26 mouse cellular contexts compared by ENCODE assay signal in genomic region chr7:127798591-127798990, GRCm38 (mm10). TPM values are rescaled to one million over a fixed set of nuclear protein-coding genes. Genes with fewer than 3 reads are reported as not detected.
DNase-seq lines count a peak whose midpoint lies in the region; ATAC-seq and TF ChIP-seq lines count a peak whose summit lies in the region.
"Had no signal": no experiment of that assay in that cellular context is flagged by ENCODE, and none has a peak within 500 bp of the region (broad histone marks: within the 10 kb centered on the region; RNA-seq: fewer than 3 reads in every experiment).

No protein-coding gene starts in this region.

- no peak for ATAC-seq in megakaryocyte, adult 5-6 weeks (ENCODE audit: poor library complexity, severe bottlenecking)
- ATAC-seq: forebrain, embryonic 14.5 days; intestine, embryonic 15.5 days; liver, embryonic 12.5 days; midbrain, embryonic 16.5 days had no signal

- WGBS in cerebellum, adult 2 months = 12% methylated on average over 4 of the region's 4 CpGs

- peaks cover 66% of the 10 kb centered on the region for H3K4me1 ChIP-seq in cerebellum, adult 2 months (ENCODE audit: control insufficient read depth, insufficient read depth, low read length)

- no peak overlapping the region for H3K4me3 ChIP-seq in gastrocnemius, adult 2 months
- no peak overlapping the region for H3K4me3 ChIP-seq in cerebellum, adult 2 months (replicated peaks; ENCODE audit: insufficient read depth, low read depth, low read length)
- H3K4me3 ChIP-seq: embryonic facial prominence, embryonic 15.5 days; intestine, embryonic 15.5 days; limb, embryonic 13.5 days; liver, embryonic 12.5 days; stomach, embryonic 15.5 days had no signal

- no peak overlapping the region for H3K27ac ChIP-seq in gastrocnemius, adult 2 months
- peak overlapping the region; percentile 88 for H3K27ac ChIP-seq in cerebellum, adult 2 months (ENCODE audit: insufficient read depth, low read length)
- H3K27ac ChIP-seq: embryonic facial prominence, embryonic 15.5 days; hindbrain, embryonic 14.5 days; intestine, embryonic 15.5 days; limb, embryonic 13.5 days; liver, embryonic 12.5 days; stomach, embryonic 15.5 days had no signal

- H3K27me3 ChIP-seq in cerebellum, adult 2 months (ENCODE audit: control insufficient read depth, insufficient read depth, low read length) = no peaks in the 10 kb centered on the region
- H3K27me3 ChIP-seq: embryonic facial prominence, embryonic 15.5 days; intestine, embryonic 15.5 days; limb, embryonic 13.5 days; liver, embryonic 12.5 days; stomach, embryonic 15.5 days had no signal

- intact Hi-C loops in gastrocnemius, postnatal 14 days (cut with DNase I; ENCODE audit: low total_unique reads) = loop anchor here (5.0 kb wide), 1 partner anchor 139 kb away; no protein-coding TSS in a partner anchor
- intact Hi-C loops in gastrocnemius, adult 2 months (cut with DNase I) = no loop called here

- peak; percentile 10; the same call in 1 of the 2 replicates for TF ChIP-seq POLR2A in cerebellum, adult 2 months (IDR thresholded peaks at IDR 0.05; ENCODE audit: borderline replicate concordance, insufficient read depth, low read length)

- TF ChIP-seq CTCF in gastrocnemius, adult 2 months (IDR thresholded peaks at IDR 0.05) = no peak
- no peak for TF ChIP-seq CTCF in cerebellum, adult 2 months (IDR thresholded peaks at IDR 0.05; ENCODE audit: borderline replicate concordance, insufficient read depth, low read depth, low read length)

- DNase-seq in gastrocnemius, postnatal 14 days = peak; percentile 4
- DNase-seq in gastrocnemius, adult 2 months = no peak
- DNase-seq in MN1 (ENCODE audit: low spot score) = peak; percentile 46
- DNase-seq in cerebellum, adult 2 months = peak; percentile 95 to 98
- DNase-seq in cerebellum, postnatal 25 days = peak; percentile 95 to 97
- DNase-seq in gastrocnemius, adult 8-10 months (ENCODE audit: low spot score in 2 of 2) = no peak
- DNase-seq: adrenal gland, postnatal 14 days; embryo, embryonic 11 days; gastrocnemius, postnatal 25 days; kidney, postnatal 10 days; lung, adult 18-20 months; lung, postnatal 14 days; right cerebral cortex, postnatal 4 days; thymus, postnatal 36 days had no signal

RNA-seq across cellular contexts. Expression of gene Hsd3b7, which starts 1.8 kb away (rescaled TPM):
- total RNA-seq in gastrocnemius, postnatal 14 days (2021) = 1 to 10 TPM; 6.9 to 8.1 TPM
- total RNA-seq in gastrocnemius, adult 2 months (2021) = 1 to 10 TPM; 4.7 to 6.2 TPM
- 30.4 and 39.6 TPM in 2 replicates for polyA plus RNA-seq in cerebellum, adult 2 months (2012; rRNA removed)
- 27.0 and 30.9 TPM in 2 replicates for total RNA-seq in megakaryocyte, adult 5-6 weeks (2015)
- 28.5 and 28.7 TPM in 2 replicates for total RNA-seq in megakaryocyte, adult 5-6 weeks (2017)
- total RNA-seq in gastrocnemius, adult 8-10 months (2022) = 1 to 10 TPM; 1.5 to 4.2 (median 1.9) TPM

RNA-seq across cellular contexts. Expression of gene Gm49388, which starts 13.2 kb away (rescaled TPM):
- total RNA-seq in gastrocnemius, postnatal 14 days (2021) = 1 to 10 TPM in 1 of 2 experiments, under 1 TPM in 1; 0.88 to 1.8 TPM
- total RNA-seq in gastrocnemius, adult 2 months (2021) = 1 to 10 TPM; 1.9 to 2.1 TPM
- 0.46 and 0.47 TPM in 2 replicates for polyA plus RNA-seq in cerebellum, adult 2 months (2012; rRNA removed)
- not detected in 2 replicates for total RNA-seq in megakaryocyte, adult 5-6 weeks (2015)
- not detected in 2 replicates for total RNA-seq in megakaryocyte, adult 5-6 weeks (2017)
- 1 to 10 TPM; 1.6 to 2.3 (median 2.1) TPM for total RNA-seq in gastrocnemius, adult 8-10 months (2022)
- total RNA-seq: megakaryocyte progenitor cell, adult 5-6 weeks had no signal
- polyA plus RNA-seq: brain, embryonic 14.5 days; embryonic facial prominence, embryonic 15.5 days; forebrain, embryonic 14.5 days; heart, embryonic 14.5 days; hindbrain, embryonic 14.5 days; intestine, embryonic 15.5 days; limb, embryonic 13.5 days; liver, embryonic 12.5 days; midbrain, embryonic 16.5 days; stomach, embryonic 15.5 days had no signal

RNA-seq across cellular contexts. Expression of gene Setd1a, which starts 22.1 kb away (rescaled TPM):
- total RNA-seq in gastrocnemius, postnatal 14 days (2021) = 10 to 100 TPM; 15.6 to 17.4 TPM
- 10 to 100 TPM; 15.3 to 20.8 TPM for total RNA-seq in gastrocnemius, adult 2 months (2021)
- polyA plus RNA-seq in cerebellum, adult 2 months (2012; rRNA removed) = 23.1 and 25.5 TPM in 2 replicates
- 35.2 and 43.3 TPM in 2 replicates for total RNA-seq in megakaryocyte, adult 5-6 weeks (2015)
- 7.7 and 9.8 TPM in 2 replicates for total RNA-seq in megakaryocyte, adult 5-6 weeks (2017)
- 10 to 100 TPM; 16.4 to 22.8 (median 18.6) TPM for total RNA-seq in gastrocnemius, adult 8-10 months (2022)

RNA-seq across cellular contexts. Expression of gene Stx4a, which starts 25.5 kb away (rescaled TPM):
- 10 to 100 TPM; 46.9 to 49.9 TPM for total RNA-seq in gastrocnemius, postnatal 14 days (2021)
- total RNA-seq in gastrocnemius, adult 2 months (2021) = 10 to 100 TPM; 55.4 to 59.0 TPM
- polyA plus RNA-seq in cerebellum, adult 2 months (2012; rRNA removed) = 127 and 153 TPM in 2 replicates
- 59.2 and 68.7 TPM in 2 replicates for total RNA-seq in megakaryocyte, adult 5-6 weeks (2015)
- 37.7 and 45.0 TPM in 2 replicates for total RNA-seq in megakaryocyte, adult 5-6 weeks (2017)
- total RNA-seq in gastrocnemius, adult 8-10 months (2022) = 10 to 100 TPM; 44.5 to 64.1 (median 50.8) TPM

RNA-seq across cellular contexts. Expression of gene Stx1b, which starts 25.8 kb away (rescaled TPM):
- total RNA-seq in gastrocnemius, postnatal 14 days (2021) = 1 to 10 TPM; 1.1 to 2.2 TPM
- 1 to 10 TPM; 1.0 TPM for total RNA-seq in gastrocnemius, adult 2 months (2021)
- polyA plus RNA-seq in cerebellum, adult 2 months (2012; rRNA removed) = 452 and 453 TPM in 2 replicates
- 0.04 TPM in 1 of 2 replicates, not detected in the other for total RNA-seq in megakaryocyte, adult 5-6 weeks (2015)
- total RNA-seq in megakaryocyte, adult 5-6 weeks (2017) = not detected in 2 replicates
- total RNA-seq in gastrocnemius, adult 8-10 months (2022) = 1 to 10 TPM in 1 of 4 experiments, under 1 TPM in 3; 0.53 to 1.0 (median 0.75) TPM

Comparison
In these comparisons a context has a peak if more than half of its experiments do, and no peak if none do; other contexts are left out.
1. DNase-seq: peak in gastrocnemius, postnatal 14 days (single experiment), MN1 (single experiment), cerebellum, adult 2 months (2 of 2) and cerebellum, postnatal 25 days (2 of 2); none in gastrocnemius, adult 2 months (single experiment) and gastrocnemius, adult 8-10 months (0 of 2).